Mouse (Mus musculus) neural tube, embryonic 14.5 days (tissue): Measurements from ENCODE around the gene Tmem62. TPM values are rescaled to one million over a fixed set of nuclear protein-coding genes. Genes with fewer than 3 reads are reported as not detected.

Experiments
- ATAC-seq: fragments of 200-750 bp; cut with Nextera tagmentation; 2 replicates; pipeline ENCODE4 v1.8.0; 2017; ENCODE audit warnings: low read depth, mild to moderate bottlenecking, moderate TSS enrichment, moderate library complexity
- H3K27ac ChIP-seq: fragments of 300-500 bp; sonication (generic); 2 replicates; pipeline ENCODE4 v1.5.1; 2014; ENCODE audit warnings: low read depth, mild to moderate bottlenecking, control low read depth, low read length, moderate library complexity, mixed read lengths
- H3K27me3 ChIP-seq: fragments of 300-500 bp; sonication (generic); 2 replicates; pipeline ENCODE4 v1.6.1; 2014; ENCODE audit warnings: low read length; ENCODE audit not compliant: control insufficient read depth, insufficient read depth
- H3K36me3 ChIP-seq: fragments of 300-500 bp; sonication (generic); 2 replicates; pipeline ENCODE4 v1.6.1; 2014; ENCODE audit warnings: low read length, mixed read lengths; ENCODE audit not compliant: control insufficient read depth, insufficient read depth
- H3K4me1 ChIP-seq: fragments of 300-500 bp; sonication (generic); 2 replicates; pipeline ENCODE4 v1.6.1; 2014; ENCODE audit warnings: low read length; ENCODE audit not compliant: control insufficient read depth, insufficient read depth
- H3K4me2 ChIP-seq: fragments of 300-500 bp; sonication (generic); 2 replicates; pipeline ENCODE4 v1.6.1; 2014; ENCODE audit warnings: mild to moderate bottlenecking, low read depth, low read length, control low read depth
- H3K4me3 ChIP-seq: fragments of 300-500 bp; sonication (generic); 2 replicates; pipeline ENCODE4 v1.5.1; 2014; ENCODE audit warnings: low read depth, low read length, control low read depth, mixed read lengths
- H3K9ac ChIP-seq: fragments of 300-500 bp; sonication (generic); replicated peaks from 2 replicates; pipeline ENCODE4 v1.6.1; 2014; ENCODE audit warnings: low read depth, mild to moderate bottlenecking, control low read depth, low read length, mixed read lengths
- H3K9me3 ChIP-seq: fragments of 300-500 bp; sonication (generic); 2 replicates; pipeline ENCODE4 v1.6.1; 2016; ENCODE audit warnings: low read length; ENCODE audit not compliant: control insufficient read depth
- WGBS: fragments of 180-500 bp; shearing (Covaris S2); extraction: QIAGEN DNeasy Blood & Tissue Kit; methylation state at CpG from one replicate; pipeline ENCODE4 v1.1.7; 2014; 5-methylcytosine and 5-hydroxymethylcytosine counted together
- polyA plus RNA-seq: library from polyadenylated mRNA; unstranded; fragments of >200 nt; fragmentation: Nextera tagmentation; extraction: Ambion mirVana; gene quantifications from 2 replicates; pipeline ENCODE4 v1.2.1, GENCODE M21; 2014

The Tmem62 gene
- 22.1 and 22.6 TPM in 2 replicates for polyA plus RNA-seq

DNA sequence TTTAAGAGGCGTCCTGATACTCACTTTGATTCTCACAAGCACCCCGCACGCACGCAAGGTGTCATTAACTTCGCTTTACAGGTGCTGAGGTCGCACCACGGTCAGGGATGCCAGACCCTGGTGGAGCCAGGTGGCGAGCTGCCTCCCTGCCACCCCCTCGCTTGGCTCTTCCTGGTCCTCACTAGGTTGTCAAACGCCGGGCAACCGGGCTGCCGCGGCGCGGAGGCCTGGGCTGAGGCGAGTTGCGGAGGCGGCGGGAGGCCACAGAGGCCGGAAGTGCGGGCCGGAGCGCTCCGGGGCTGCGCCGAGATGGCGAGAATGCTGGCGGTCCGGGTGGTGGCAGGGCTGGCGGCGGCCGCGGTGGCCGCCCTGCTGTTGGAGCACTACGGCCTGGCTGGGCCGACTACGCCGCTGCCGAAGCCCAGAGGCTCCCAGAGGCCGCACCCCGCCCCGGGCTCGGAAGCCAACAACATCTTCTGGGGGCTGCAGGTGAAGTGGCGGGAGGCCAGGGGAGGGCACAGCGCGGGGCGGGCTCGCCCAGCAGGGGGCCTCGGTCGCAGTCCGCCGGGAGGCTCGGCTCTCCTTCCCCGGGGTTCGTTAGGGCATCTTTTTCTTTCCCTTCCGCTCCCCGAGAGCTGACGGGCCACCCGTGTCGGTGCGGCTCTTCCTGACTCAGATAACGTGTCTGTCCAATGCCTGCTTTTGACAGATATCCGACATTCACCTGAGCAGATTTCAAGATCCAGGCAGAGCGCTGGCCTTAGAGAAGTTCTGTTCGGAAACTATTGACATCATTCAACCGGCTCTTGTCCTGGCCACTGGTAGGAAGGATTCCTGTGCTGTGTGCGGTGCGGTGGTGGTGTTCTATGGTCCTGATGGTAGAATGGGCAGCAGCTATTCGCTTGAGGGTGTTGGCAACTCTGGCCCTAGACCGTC is at the start of gene Tmem62:
Tmem62 (plus strand) TSS at position 28 of the 936 bp plus-strand sequence.
- Histone ChIP-seq H3K4me2 (peak within 1 kb of the TSS; percentile 82), H3K9ac (peak within 1 kb of the TSS; percentile 85), H3K9me3 (no peaks in the 10 kb centered on the region), H3K36me3 (no peaks in the 10 kb centered on the region), H3K4me3 (peak within 1 kb of the TSS; percentile 79), H3K4me1 (peaks cover 5% of the 10 kb centered on the region; the same call in 1 of the 2 replicates), H3K27me3 (no peaks in the 10 kb centered on the region), H3K27ac (peak within 1 kb of the TSS; percentile 89)
- peak; percentile 85 for ATAC-seq
- WGBS = 2% methylated on average over 59 of the region's 71 CpGs

DNA sequence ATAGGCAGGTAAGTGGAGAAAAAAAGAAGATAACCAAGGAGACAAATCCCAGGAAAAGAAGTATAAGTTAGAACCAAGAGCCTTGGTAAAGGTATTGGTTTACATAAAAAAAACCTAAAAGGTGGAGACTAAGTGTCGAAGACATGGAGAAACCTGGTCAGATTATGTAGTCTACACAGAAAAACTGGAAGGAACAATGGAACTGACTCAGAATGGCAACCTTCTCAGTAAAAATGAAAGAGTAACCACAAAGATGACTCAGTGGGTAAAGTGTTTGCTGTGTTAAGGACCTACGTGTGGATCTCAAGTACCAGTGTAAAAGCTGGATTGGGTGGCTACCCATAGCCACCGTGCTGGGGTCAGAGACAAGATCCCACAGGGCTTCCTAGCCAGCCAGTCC is 43.8 kb upstream of the Tmem62 start:
- H3K9ac ChIP-seq = no peak overlapping the region
- no peak overlapping the region for H3K4me2 ChIP-seq
- H3K27me3 ChIP-seq = no peaks in the 10 kb centered on the region
- no peak for ATAC-seq
- no peak overlapping the region for H3K27ac ChIP-seq
- WGBS = 99% methylated on average over 3 of the region's 3 CpGs
- no peaks in the 10 kb centered on the region for H3K9me3 ChIP-seq
- H3K4me1 ChIP-seq = no peaks in the 10 kb centered on the region
- H3K4me3 ChIP-seq = no peak overlapping the region
- peaks cover 40% of the 10 kb centered on the region for H3K36me3 ChIP-seq

DNA sequence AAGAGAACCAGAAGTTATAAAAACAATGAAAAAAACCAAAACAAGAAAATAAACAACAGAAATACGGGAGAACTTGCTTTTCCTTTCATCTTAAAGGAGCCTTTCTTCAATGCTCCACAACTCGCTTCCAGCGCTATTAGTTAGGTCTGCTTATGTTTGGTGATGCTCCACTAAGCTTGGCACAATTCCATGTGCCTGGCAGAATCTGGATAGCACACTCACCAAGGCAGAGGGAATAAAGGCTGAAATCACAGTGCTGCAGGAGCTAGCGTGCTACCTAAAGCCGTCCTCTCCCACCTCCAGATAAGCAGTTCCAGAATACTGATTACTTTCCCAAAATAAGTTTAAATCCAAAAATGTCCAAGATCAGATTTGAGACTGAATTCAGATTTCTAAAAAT is 25.6 kb upstream of the Tmem62 start:
- Histone ChIP-seq H3K27me3 (no peaks in the 10 kb centered on the region), H3K27ac (no peak overlapping the region), H3K4me3 (no peak overlapping the region), H3K9ac (no peak overlapping the region), H3K4me1 (no peaks in the 10 kb centered on the region), H3K9me3 (no peaks in the 10 kb centered on the region), H3K36me3 (peaks cover 29% of the 10 kb centered on the region), H3K4me2 (no peak overlapping the region)
- no peak for ATAC-seq
- 81% methylated on average over 5 of the region's 5 CpGs for WGBS

- no peak for ATAC-seq
- H3K27me3 ChIP-seq = no peaks in the 10 kb centered on the region
- WGBS = 80% methylated on average over 2 of the region's 2 CpGs
- no peak overlapping the region for H3K4me2 ChIP-seq
- H3K4me1 ChIP-seq = no peaks in the 10 kb centered on the region
- no peak overlapping the region for H3K9ac ChIP-seq
- no peaks in the 10 kb centered on the region for H3K9me3 ChIP-seq
- no peak overlapping the region for H3K4me3 ChIP-seq
- H3K27ac ChIP-seq = no peak overlapping the region
- H3K36me3 ChIP-seq = peaks cover 20% of the 10 kb centered on the region; the same call in 1 of the 2 replicates
These were observed 24.5 kb upstream of the Tmem62 start for GRCm38 (mm10) chr2:120952176-120952938.

DNA sequence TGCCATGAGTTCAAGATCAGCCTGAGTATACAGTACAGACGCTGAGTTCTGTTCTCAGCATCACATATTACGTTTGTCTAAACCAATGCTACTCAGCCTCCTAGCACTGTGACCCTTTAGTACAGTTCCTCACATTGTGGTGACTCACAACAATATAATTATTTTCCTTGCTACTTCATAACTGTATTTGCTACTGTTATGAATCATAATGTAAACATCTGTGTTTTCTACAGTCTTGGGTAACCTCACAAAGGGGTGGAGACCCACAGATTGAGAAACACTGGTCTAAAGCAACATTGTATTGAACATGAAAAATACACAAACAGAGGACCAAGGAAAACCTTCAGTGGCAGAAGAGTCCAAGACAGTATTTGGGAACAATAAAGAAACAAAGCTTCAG is 17.5 kb upstream of the Tmem62 start:
- no peak overlapping the region for H3K9ac ChIP-seq
- H3K27me3 ChIP-seq = no peaks in the 10 kb centered on the region
- no peaks in the 10 kb centered on the region for H3K4me1 ChIP-seq
- H3K9me3 ChIP-seq = no peaks in the 10 kb centered on the region
- H3K27ac ChIP-seq = no peak overlapping the region
- no peak overlapping the region for H3K4me2 ChIP-seq
- ATAC-seq = no peak
- H3K4me3 ChIP-seq = no peak overlapping the region
- 94% methylated on average over 2 of the region's 2 CpGs for WGBS
- H3K36me3 ChIP-seq = peaks cover 16% of the 10 kb centered on the region; the same call in 1 of the 2 replicates

- Histone ChIP-seq H3K4me1 (no peaks in the 10 kb centered on the region), H3K27ac (no peak overlapping the region), H3K36me3 (peaks cover 14% of the 10 kb centered on the region; the same call in 1 of the 2 replicates), H3K9me3 (no peaks in the 10 kb centered on the region), H3K9ac (no peak overlapping the region), H3K4me2 (no peak overlapping the region), H3K27me3 (no peaks in the 10 kb centered on the region), H3K4me3 (no peak overlapping the region)
- no peak for ATAC-seq
- WGBS = 96% methylated on average over 5 of the region's 5 CpGs
These were observed 17.0 kb upstream of the Tmem62 start for GRCm38 (mm10) chr2:120959827-120960226.

- no peak for ATAC-seq
- H3K27ac ChIP-seq = no peak overlapping the region
- no peaks in the 10 kb centered on the region for H3K9me3 ChIP-seq
- WGBS = 100% methylated on average over 1 of the region's 1 CpGs
- no peak overlapping the region for H3K9ac ChIP-seq
- H3K4me3 ChIP-seq = no peak overlapping the region
- H3K36me3 ChIP-seq = peaks cover 14% of the 10 kb centered on the region; the same call in 1 of the 2 replicates
- no peaks in the 10 kb centered on the region for H3K27me3 ChIP-seq
- H3K4me2 ChIP-seq = no peak overlapping the region
- no peaks in the 10 kb centered on the region for H3K4me1 ChIP-seq
These were observed 16.6 kb upstream of the Tmem62 start for GRCm38 (mm10) chr2:120960261-120960660.

DNA sequence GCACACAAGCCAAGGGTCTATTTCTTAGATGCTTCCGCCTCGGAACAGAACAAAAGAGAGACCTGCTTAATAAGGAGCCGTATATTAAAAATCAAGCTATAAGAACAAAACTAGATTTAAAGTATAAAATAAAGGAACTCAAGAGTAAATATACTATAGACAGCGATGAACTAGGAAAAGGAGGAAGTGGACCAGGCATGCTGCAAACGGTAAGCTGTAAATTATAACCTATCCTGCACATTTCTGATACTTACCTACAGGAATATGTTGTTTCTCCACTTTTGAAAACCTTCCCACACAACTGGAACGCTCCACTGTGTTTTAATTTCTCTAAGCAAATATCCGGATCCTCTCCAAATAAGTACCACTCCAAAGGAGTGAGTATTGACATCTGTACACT is 13.7 kb upstream of the Tmem62 start:
- no peak overlapping the region for H3K4me3 ChIP-seq
- ATAC-seq = no peak

DNA sequence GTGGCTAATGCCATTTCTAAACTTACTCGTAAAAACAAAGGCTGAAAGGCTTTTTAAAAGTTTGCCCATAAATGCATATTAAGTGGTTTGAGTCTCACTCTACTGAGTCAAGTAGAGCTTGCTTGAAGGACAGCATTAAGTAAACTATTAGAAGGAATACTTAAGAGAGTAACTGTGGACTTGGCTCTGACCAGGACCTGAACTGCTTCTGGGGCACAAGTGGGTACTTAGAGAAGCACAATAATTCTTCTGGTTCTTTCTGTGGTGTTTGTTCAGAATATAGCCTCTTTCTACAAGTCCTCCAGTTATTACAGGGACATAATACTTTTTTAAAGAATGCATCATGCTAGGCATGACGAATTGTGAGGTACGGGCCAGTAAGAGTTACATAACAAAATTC is 11.3 kb upstream of the Tmem62 start:
- 92% methylated on average over 3 of the region's 3 CpGs for WGBS
- no peak for ATAC-seq
- H3K27me3 ChIP-seq = no peaks in the 10 kb centered on the region
- no peak overlapping the region for H3K4me2 ChIP-seq
- no peak overlapping the region for H3K27ac ChIP-seq
- H3K9me3 ChIP-seq = no peaks in the 10 kb centered on the region
- H3K4me1 ChIP-seq = peaks cover 10% of the 10 kb centered on the region
- H3K4me3 ChIP-seq = no peak overlapping the region
- peaks cover 9% of the 10 kb centered on the region; the same call in 1 of the 2 replicates for H3K36me3 ChIP-seq
- no peak overlapping the region for H3K9ac ChIP-seq

More for the DNA sequence above, 13.7 kb upstream of the Tmem62 start:
- Histone ChIP-seq H3K4me2 (no peak overlapping the region), H3K9me3 (no peaks in the 10 kb centered on the region), H3K36me3 (peaks cover 14% of the 10 kb centered on the region; the same call in 1 of the 2 replicates), H3K9ac (no peak overlapping the region), H3K27ac (no peak overlapping the region), H3K4me1 (no peaks in the 10 kb centered on the region), H3K27me3 (no peaks in the 10 kb centered on the region)
- 93% methylated on average over 7 of the region's 7 CpGs for WGBS
